Mouse (Mus musculus) kidney, adult 2 months (tissue): Measurements from ENCODE around the gene Man1a.

Experiments
- CTCF ChIP-seq: fragments of 200-500 bp; conservative IDR thresholded peaks from 2 replicates; pipeline ENCODE4 v1.5.1; 2011; ENCODE audit warnings: low read depth, mild to moderate bottlenecking, control low read depth, low read length, moderate library complexity, mixed read lengths; ENCODE audit not compliant: insufficient read depth, insufficient read length
- POLR2A ChIP-seq: fragments of 200-500 bp; IDR thresholded peaks from one replicate; pipeline ENCODE4 v1.6.1; 2011; ENCODE audit warnings: low read depth, low read length, control low read depth

DNA sequence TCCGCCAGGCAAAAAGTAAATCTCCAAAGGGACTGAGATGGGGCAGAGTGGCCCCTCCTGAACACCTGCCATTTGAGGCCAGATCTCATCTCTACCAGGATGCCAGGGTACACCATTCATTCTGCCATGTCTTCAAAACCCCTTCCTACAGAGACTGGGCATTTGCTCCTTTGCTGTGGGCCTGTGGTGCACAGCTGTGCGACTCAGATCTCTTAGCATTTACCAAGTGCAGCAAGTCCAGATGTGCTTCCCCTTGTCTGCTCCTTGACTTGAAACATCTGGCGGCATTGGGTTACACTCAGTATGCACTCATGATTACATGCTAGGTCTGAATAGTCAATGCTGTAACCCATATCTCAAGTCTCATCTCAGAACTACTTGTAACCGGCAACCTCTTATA is 28.5 kb downstream of the Man1a start:
- TF ChIP-seq CTCF (no peak), POLR2A (no peak)
